Mouse (Mus musculus) spleen, adult 2 months (tissue): ENCODE data around the gene Sncg. TPM values are rescaled to one million over a fixed set of nuclear protein-coding genes. Genes with fewer than 3 reads are reported as not detected.

Experiments
- DNase-seq, 2 experiments: peaks; one replicate each; pipeline versions ENCODE4 v3.0.0 to v3.0.0-alpha.2; 2012 to 2021; ENCODE audit warnings: low spot score in 2 of 2, low read depth in 1 of 2
- H3K27ac ChIP-seq: fragments of 200-500 bp; 2 replicates; pipeline ENCODE4 v1.5.1; 2012; ENCODE audit warnings: low read length, inconsistent platforms; ENCODE audit not compliant: insufficient read depth
- H3K27me3 ChIP-seq: fragments of 200-500 bp; 2 replicates; pipeline ENCODE4 v1.6.1; 2012; ENCODE audit warnings: mild to moderate bottlenecking, moderate library complexity, low read length, inconsistent platforms; ENCODE audit not compliant: control insufficient read depth, insufficient read depth
- H3K36me3 ChIP-seq: fragments of 200-500 bp; 2 replicates; pipeline ENCODE4 v1.6.1; 2012; ENCODE audit warnings: mild to moderate bottlenecking, low read length, inconsistent platforms; ENCODE audit not compliant: control insufficient read depth, insufficient read depth
- H3K4me1 ChIP-seq: fragments of 200-500 bp; 2 replicates; pipeline ENCODE4 v1.6.1; 2011; ENCODE audit warnings: inconsistent platforms; ENCODE audit not compliant: control insufficient read depth, insufficient read depth, insufficient read length
- H3K4me3 ChIP-seq: fragments of 200-500 bp; 2 replicates; pipeline ENCODE4 v1.5.1; 2011; ENCODE audit warnings: mild to moderate bottlenecking, inconsistent platforms; ENCODE audit not compliant: insufficient read depth, insufficient read length; ENCODE audit errors: extremely low read depth
- CTCF ChIP-seq: fragments of 200-500 bp; IDR thresholded peaks from 2 replicates; pipeline ENCODE4 v1.5.1; 2011; ENCODE audit warnings: mild to moderate bottlenecking, inconsistent platforms; ENCODE audit not compliant: insufficient read depth, insufficient read length, insufficient replicate concordance; ENCODE audit errors: extremely low read depth
- POLR2A ChIP-seq: fragments of 200-500 bp; IDR thresholded peaks from 2 replicates; pipeline ENCODE4 v1.6.1; 2011; ENCODE audit warnings: low read depth, low read length, inconsistent platforms
- WGBS: fragments of 180-500 bp; shearing (Covaris S2); methylation state at CpG from one replicate; pipeline ENCODE4 v1.1.7; 2018; 5-methylcytosine and 5-hydroxymethylcytosine counted together
- polyA plus RNA-seq: library from polyadenylated mRNA; depleted of rRNA; stranded (reverse); fragments of >200 nt; gene quantifications from 2 replicates; pipeline ENCODE4 v1.2.3, GENCODE M21; 2012

Gene Sncg
- polyA plus RNA-seq, 1 experiment, result 1.6 TPM

DNA sequence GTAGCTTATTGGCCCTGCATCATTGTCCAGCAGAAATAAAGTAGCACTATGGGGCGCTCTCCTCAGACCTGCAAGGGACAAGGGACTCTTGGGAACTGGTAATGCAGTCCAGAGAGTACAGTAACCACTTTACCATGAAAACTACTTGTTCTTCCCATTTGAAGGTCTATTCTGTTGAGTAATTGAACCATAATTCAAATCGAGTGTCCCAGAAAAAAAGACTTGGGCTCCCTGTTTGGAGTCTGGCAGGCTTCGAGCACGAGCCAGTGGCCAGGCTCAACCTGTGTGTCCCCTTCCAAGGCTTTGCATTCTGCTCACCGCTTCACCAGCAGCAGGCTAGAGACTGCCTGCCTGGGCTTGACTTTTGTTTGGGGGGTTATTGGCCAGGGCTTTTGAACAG is 30.2 kb downstream of the Sncg start:
- 92% methylated on average over 5 of the region's 5 CpGs for WGBS
- TF ChIP-seq POLR2A, result no peak
- TF ChIP-seq CTCF, result no peak
- no peak for DNase-seq
- H3K36me3 ChIP-seq, result peaks cover 26% of the 10 kb centered on the region
- no peak overlapping the region for H3K4me3 ChIP-seq
- no peaks in the 10 kb centered on the region for H3K27me3 ChIP-seq
- no peak overlapping the region for H3K27ac ChIP-seq
- no peaks in the 10 kb centered on the region for H3K4me1 ChIP-seq

DNA sequence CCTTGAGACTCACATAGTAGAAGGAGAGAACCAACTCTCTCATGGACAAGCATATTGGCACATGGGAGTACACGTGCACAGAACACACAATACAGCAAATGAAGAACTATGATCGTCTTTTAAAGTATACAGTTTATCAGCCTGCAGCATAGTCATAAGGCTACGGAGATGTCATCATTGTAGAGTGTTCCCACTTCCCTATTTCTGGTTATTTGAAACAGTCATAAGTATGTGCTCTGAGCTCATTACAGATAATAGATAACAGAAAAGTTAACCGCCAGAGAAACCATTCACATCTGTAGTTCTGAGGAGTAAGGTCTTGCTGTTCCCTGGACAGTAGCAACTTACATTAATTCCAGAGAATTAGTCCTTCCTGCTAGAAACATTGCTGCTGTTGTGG is 31.5 kb downstream of the Sncg start:
- no peak for DNase-seq
- whole genome bisulfite sequencing, result 73% methylated on average over 4 of the region's 4 CpGs
- H3K27me3 ChIP-seq, result no peaks in the 10 kb centered on the region
- H3K4me1 ChIP-seq, result no peaks in the 10 kb centered on the region
- H3K27ac ChIP-seq, result no peak overlapping the region
- H3K36me3 ChIP-seq, result peaks cover 31% of the 10 kb centered on the region
- no peak for TF ChIP-seq CTCF
- TF ChIP-seq POLR2A, result no peak
- no peak overlapping the region for H3K4me3 ChIP-seq

DNA sequence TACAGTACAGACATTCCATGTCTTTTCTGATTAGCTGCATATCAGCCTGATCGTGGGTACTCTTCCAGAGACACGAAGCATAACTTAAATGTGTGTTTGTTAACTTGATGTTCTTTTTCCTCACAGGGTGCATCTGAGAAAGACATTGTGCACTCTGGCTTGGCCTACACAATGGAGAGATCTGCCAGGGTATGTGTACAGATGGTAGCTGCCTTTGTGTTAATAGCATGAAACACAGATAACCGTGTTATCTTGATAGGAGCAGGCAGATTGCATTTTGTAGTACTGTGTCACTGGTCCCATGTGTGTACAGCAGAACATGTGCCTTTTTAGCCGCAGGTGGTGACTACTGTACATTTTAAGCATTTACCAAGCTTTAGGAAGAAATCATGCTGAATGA is 32.6 kb downstream of the Sncg start:
- DNase-seq, result no peak
- no peak overlapping the region for H3K4me3 ChIP-seq
- no peak for TF ChIP-seq CTCF
- no peak for TF ChIP-seq POLR2A
- no peaks in the 10 kb centered on the region for H3K4me1 ChIP-seq
- no peaks in the 10 kb centered on the region for H3K27me3 ChIP-seq
- peaks cover 38% of the 10 kb centered on the region for H3K36me3 ChIP-seq
- no peak overlapping the region for H3K27ac ChIP-seq
- WGBS, result 88% methylated on average over 4 of the region's 4 CpGs

DNA sequence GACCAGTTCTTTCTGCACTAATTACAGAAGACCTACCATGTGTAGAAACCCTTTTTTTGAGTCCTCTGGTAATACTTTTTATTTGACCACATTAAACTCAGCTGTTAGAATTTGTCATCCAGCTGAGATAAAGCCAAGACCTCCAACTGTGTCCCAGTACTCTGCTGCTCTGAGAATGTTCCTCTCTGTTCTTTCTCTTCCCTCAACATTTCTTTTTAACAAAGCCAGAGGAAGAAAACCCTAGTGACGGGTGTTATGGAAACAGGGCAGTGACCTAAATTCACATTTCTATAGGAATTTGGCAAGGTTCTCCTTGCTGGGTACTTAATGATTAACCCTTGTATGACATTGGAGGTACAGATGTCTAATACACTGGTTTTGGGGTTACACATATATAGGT is 35.1 kb downstream of the Sncg start:
- H3K27ac ChIP-seq, result no peak overlapping the region
- H3K36me3 ChIP-seq, result peaks cover 50% of the 10 kb centered on the region
- H3K4me3 ChIP-seq, result no peak overlapping the region
- H3K27me3 ChIP-seq, result no peaks in the 10 kb centered on the region
- WGBS, result 86% methylated on average over 1 of the region's 1 CpGs
- no peak for TF ChIP-seq POLR2A
- TF ChIP-seq CTCF, result no peak
- DNase-seq, result no peak
- no peaks in the 10 kb centered on the region for H3K4me1 ChIP-seq

- 90% methylated on average over 5 of the region's 5 CpGs for WGBS
- DNase-seq, result no peak
- Histone ChIP-seq H3K36me3 (peaks cover 51% of the 10 kb centered on the region), H3K27ac (no peak overlapping the region), H3K4me1 (no peaks in the 10 kb centered on the region), H3K27me3 (no peaks in the 10 kb centered on the region), H3K4me3 (no peak overlapping the region)
- TF ChIP-seq POLR2A (no peak), CTCF (no peak)
These were observed 42.1 kb downstream of the Sncg start for GRCm38 (mm10) chr14:34332476-34332875.

DNA sequence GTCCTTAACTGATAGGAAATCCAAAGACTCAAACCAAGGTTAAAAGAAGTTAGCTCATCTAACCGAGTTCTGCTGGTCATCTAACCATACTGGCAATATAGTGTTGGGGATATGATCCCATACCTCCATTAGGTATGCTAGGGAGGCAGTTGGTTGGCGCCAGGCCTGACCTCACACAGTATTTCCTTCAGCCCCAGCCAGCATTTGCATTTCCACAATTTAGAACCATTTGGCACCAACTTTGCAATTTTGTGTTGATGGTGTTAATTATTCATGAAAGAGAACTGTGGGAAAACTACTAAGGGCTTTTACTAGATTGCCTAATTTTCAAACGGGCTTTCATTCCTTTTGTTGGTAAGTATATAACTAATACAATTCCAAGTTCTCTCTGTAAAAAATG is 42.7 kb downstream of the Sncg start:
- DNase-seq, result no peak
- 94% methylated on average over 3 of the region's 3 CpGs for whole genome bisulfite sequencing
- Histone ChIP-seq H3K27ac (no peak overlapping the region), H3K36me3 (peaks cover 49% of the 10 kb centered on the region), H3K4me3 (no peak overlapping the region), H3K4me1 (no peaks in the 10 kb centered on the region), H3K27me3 (no peaks in the 10 kb centered on the region)
- TF ChIP-seq CTCF, result no peak
- TF ChIP-seq POLR2A, result no peak

- H3K27ac ChIP-seq, result no peak overlapping the region
- peaks cover 44% of the 10 kb centered on the region for H3K36me3 ChIP-seq
- H3K27me3 ChIP-seq, result no peaks in the 10 kb centered on the region
- no peaks in the 10 kb centered on the region for H3K4me1 ChIP-seq
- TF ChIP-seq POLR2A (no peak), CTCF (no peak)
- WGBS, result 93% methylated on average over 9 of the region's 9 CpGs
- H3K4me3 ChIP-seq, result no peak overlapping the region
- DNase-seq, result no peak
These were observed 43.9 kb downstream of the Sncg start for GRCm38 (mm10) chr14:34330657-34331158.

DNA sequence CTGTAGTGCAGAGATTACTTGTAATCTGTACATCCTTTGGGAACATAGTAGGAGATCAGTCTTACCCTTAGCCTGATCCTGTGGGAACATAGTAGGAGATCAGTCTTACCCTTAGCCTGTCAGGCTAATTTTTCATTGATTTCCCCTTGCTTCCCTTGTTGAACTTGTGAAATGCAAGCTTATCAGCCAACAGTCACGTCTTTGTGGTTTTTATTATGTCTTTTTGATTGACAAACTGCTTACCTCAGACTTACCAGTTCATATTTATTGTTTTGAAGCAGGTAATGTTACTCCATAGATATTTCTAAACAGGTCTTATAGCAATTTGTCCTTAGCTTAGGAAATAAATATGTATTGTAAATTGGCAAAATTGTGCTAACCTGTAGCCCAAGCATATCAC is 47.0 kb downstream of the Sncg start:
- H3K36me3 ChIP-seq, result peaks cover 36% of the 10 kb centered on the region
- 83% methylated on average over 1 of the region's 1 CpGs for WGBS

More for the DNA sequence above, 47.0 kb downstream of the Sncg start:
- DNase-seq, result no peak
- Histone ChIP-seq H3K4me1 (no peaks in the 10 kb centered on the region), H3K4me3 (no peak overlapping the region), H3K27me3 (no peaks in the 10 kb centered on the region), H3K27ac (no peak overlapping the region)
- TF ChIP-seq CTCF (no peak), POLR2A (no peak)
